Mouse (Mus musculus): ENCODE measurements around the gene Zfp961. TPM values are rescaled to one million over a fixed set of nuclear protein-coding genes. Genes with fewer than 3 reads are reported as not detected.

Zfp961 gene
- polyA plus RNA-seq, 1 experiment from 2014 or later, result 32.1 TPM

GRCm38 (mm10) chr8:71988110-71988866, 37.5 kb downstream of the Zfp961 start:
- Histone ChIP-seq H3K9me3 (replicated peaks; ENCODE audit: control insufficient read depth, low read length) (no peaks in the 10 kb centered on the region), H3K36me3 (replicated peaks; ENCODE audit: control insufficient read depth, insufficient read depth, low read depth, low read length) (no peaks in the 10 kb centered on the region), H3K9ac (replicated peaks; ENCODE audit: low read length) (peak overlapping the region; percentile 60), H3K4me2 (ENCODE audit: low read depth, low read length) (peak overlapping the region; percentile 64), H3K27ac (replicated peaks; ENCODE audit: low read depth, low read length) (no peak overlapping the region), H3K4me3 (ENCODE audit: low read depth, low read length) (peak overlapping the region; percentile 32), H3K4me1 (ENCODE audit: control insufficient read depth, insufficient read depth, low read length) (no peaks in the 10 kb centered on the region), H3K27me3 (ENCODE audit: control insufficient read depth, insufficient read depth, low read length) (no peaks in the 10 kb centered on the region)
- 8% methylated on average over 24 of the region's 24 CpGs for WGBS
- DNase-seq (ENCODE audit: low spot score) (peak; percentile 67), ATAC-seq (replicated peaks; ENCODE audit: insufficient number of reproducible peaks, low FRiP score, low TSS enrichment, low read depth) (peak; percentile 60; the same call in 1 of the 2 replicates)

GRCm38 (mm10) chr8:71988867-71989599, 38.2 kb downstream of the Zfp961 start:
- Histone ChIP-seq H3K27ac (replicated peaks; ENCODE audit: low read depth, low read length) (no peak overlapping the region), H3K4me3 (ENCODE audit: low read depth, low read length) (peak overlapping the region; percentile 32), H3K4me2 (ENCODE audit: low read depth, low read length) (peak overlapping the region; percentile 64), H3K4me1 (ENCODE audit: control insufficient read depth, insufficient read depth, low read length) (no peaks in the 10 kb centered on the region), H3K9ac (replicated peaks; ENCODE audit: low read length) (peak overlapping the region; percentile 60), H3K27me3 (ENCODE audit: control insufficient read depth, insufficient read depth, low read length) (no peaks in the 10 kb centered on the region), H3K9me3 (replicated peaks; ENCODE audit: control insufficient read depth, low read length) (no peaks in the 10 kb centered on the region), H3K36me3 (replicated peaks; ENCODE audit: control insufficient read depth, insufficient read depth, low read depth, low read length) (no peaks in the 10 kb centered on the region)
- ATAC-seq (replicated peaks; ENCODE audit: insufficient number of reproducible peaks, low FRiP score, low TSS enrichment, low read depth) (peak; percentile 53; the same call in 1 of the 2 replicates), DNase-seq (ENCODE audit: low spot score) (no peak)
- 61% methylated on average over 13 of the region's 13 CpGs for WGBS

GRCm38 (mm10) chr8:71999434-71999833, 48.6 kb downstream of the Zfp961 start:
- no peak overlapping the region for H3K27ac ChIP-seq (replicated peaks; ENCODE audit: low read depth, low read length)
- H3K9me3 ChIP-seq (replicated peaks; ENCODE audit: control insufficient read depth, low read length), result no peaks in the 10 kb centered on the region
- no peak overlapping the region for H3K4me2 ChIP-seq (ENCODE audit: low read depth, low read length)
- 93% methylated on average over 1 of the region's 1 CpGs for WGBS
- no peaks in the 10 kb centered on the region for H3K36me3 ChIP-seq (replicated peaks; ENCODE audit: control insufficient read depth, insufficient read depth, low read depth, low read length)
- no peaks in the 10 kb centered on the region for H3K27me3 ChIP-seq (ENCODE audit: control insufficient read depth, insufficient read depth, low read length)
- H3K4me3 ChIP-seq (ENCODE audit: low read depth, low read length), result no peak overlapping the region
- no peak overlapping the region for H3K9ac ChIP-seq (replicated peaks; ENCODE audit: low read length)
- DNase-seq (ENCODE audit: low spot score) (no peak), ATAC-seq (replicated peaks; ENCODE audit: insufficient number of reproducible peaks, low FRiP score, low TSS enrichment, low read depth) (no peak)
- H3K4me1 ChIP-seq (ENCODE audit: control insufficient read depth, insufficient read depth, low read length), result no peaks in the 10 kb centered on the region

GRCm38 (mm10) chr8:72000223-72000622, 49.4 kb downstream of the Zfp961 start:
- 61% methylated on average over 3 of the region's 3 CpGs for WGBS
- no peak for ATAC-seq (replicated peaks; ENCODE audit: insufficient number of reproducible peaks, low FRiP score, low TSS enrichment, low read depth)
- no peak for DNase-seq (ENCODE audit: low spot score)

GRCm38 (mm10) chr8:72002942-72003341, 52.1 kb downstream of the Zfp961 start:
- ATAC-seq (replicated peaks; ENCODE audit: insufficient number of reproducible peaks, low FRiP score, low TSS enrichment, low read depth) (no peak), DNase-seq (ENCODE audit: low spot score) (no peak)
- Histone ChIP-seq H3K27me3 (ENCODE audit: control insufficient read depth, insufficient read depth, low read length) (no peaks in the 10 kb centered on the region), H3K9me3 (replicated peaks; ENCODE audit: control insufficient read depth, low read length) (no peaks in the 10 kb centered on the region), H3K4me1 (ENCODE audit: control insufficient read depth, insufficient read depth, low read length) (no peaks in the 10 kb centered on the region), H3K36me3 (replicated peaks; ENCODE audit: control insufficient read depth, insufficient read depth, low read depth, low read length) (no peaks in the 10 kb centered on the region), H3K9ac (replicated peaks; ENCODE audit: low read length) (no peak overlapping the region), H3K4me2 (ENCODE audit: low read depth, low read length) (no peak overlapping the region), H3K4me3 (ENCODE audit: low read depth, low read length) (no peak overlapping the region), H3K27ac (replicated peaks; ENCODE audit: low read depth, low read length) (no peak overlapping the region)

More at GRCm38 (mm10) chr8:72000223-72000622, 49.4 kb downstream of the Zfp961 start:
- no peak overlapping the region for H3K4me2 ChIP-seq (ENCODE audit: low read depth, low read length)
- no peak overlapping the region for H3K9ac ChIP-seq (replicated peaks; ENCODE audit: low read length)
- H3K9me3 ChIP-seq (replicated peaks; ENCODE audit: control insufficient read depth, low read length), result no peaks in the 10 kb centered on the region
- H3K36me3 ChIP-seq (replicated peaks; ENCODE audit: control insufficient read depth, insufficient read depth, low read depth, low read length), result no peaks in the 10 kb centered on the region
- H3K27me3 ChIP-seq (ENCODE audit: control insufficient read depth, insufficient read depth, low read length), result no peaks in the 10 kb centered on the region
- no peak overlapping the region for H3K4me3 ChIP-seq (ENCODE audit: low read depth, low read length)
- H3K4me1 ChIP-seq (ENCODE audit: control insufficient read depth, insufficient read depth, low read length), result no peaks in the 10 kb centered on the region
- H3K27ac ChIP-seq (replicated peaks; ENCODE audit: low read depth, low read length), result no peak overlapping the region

GRCm38 (mm10) chr8:72005912-72006311, 55.1 kb downstream of the Zfp961 start:
- H3K9me3 ChIP-seq (replicated peaks; ENCODE audit: control insufficient read depth, low read length), result no peaks in the 10 kb centered on the region
- H3K4me3 ChIP-seq (ENCODE audit: low read depth, low read length), result no peak overlapping the region
- ATAC-seq (replicated peaks; ENCODE audit: insufficient number of reproducible peaks, low FRiP score, low TSS enrichment, low read depth), result no peak
- H3K27me3 ChIP-seq (ENCODE audit: control insufficient read depth, insufficient read depth, low read length), result no peaks in the 10 kb centered on the region
- H3K27ac ChIP-seq (replicated peaks; ENCODE audit: low read depth, low read length), result no peak overlapping the region
- H3K4me2 ChIP-seq (ENCODE audit: low read depth, low read length), result no peak overlapping the region
- H3K4me1 ChIP-seq (ENCODE audit: control insufficient read depth, insufficient read depth, low read length), result no peaks in the 10 kb centered on the region
- 75% methylated on average over 3 of the region's 3 CpGs for WGBS
- DNase-seq (ENCODE audit: low spot score), result no peak
- H3K36me3 ChIP-seq (replicated peaks; ENCODE audit: control insufficient read depth, insufficient read depth, low read depth, low read length), result no peaks in the 10 kb centered on the region
- H3K9ac ChIP-seq (replicated peaks; ENCODE audit: low read length), result no peak overlapping the region

GRCm38 (mm10) chr8:72006763-72007162, 55.9 kb downstream of the Zfp961 start:
- DNase-seq (ENCODE audit: low spot score) (no peak), ATAC-seq (replicated peaks; ENCODE audit: insufficient number of reproducible peaks, low FRiP score, low TSS enrichment, low read depth) (no peak)
- no peak overlapping the region for H3K27ac ChIP-seq (replicated peaks; ENCODE audit: low read depth, low read length)
- no peak overlapping the region for H3K9ac ChIP-seq (replicated peaks; ENCODE audit: low read length)
- H3K9me3 ChIP-seq (replicated peaks; ENCODE audit: control insufficient read depth, low read length), result no peaks in the 10 kb centered on the region
- no peak overlapping the region for H3K4me2 ChIP-seq (ENCODE audit: low read depth, low read length)
- H3K27me3 ChIP-seq (ENCODE audit: control insufficient read depth, insufficient read depth, low read length), result no peaks in the 10 kb centered on the region
- H3K4me1 ChIP-seq (ENCODE audit: control insufficient read depth, insufficient read depth, low read length), result no peaks in the 10 kb centered on the region
- H3K4me3 ChIP-seq (ENCODE audit: low read depth, low read length), result no peak overlapping the region
- H3K36me3 ChIP-seq (replicated peaks; ENCODE audit: control insufficient read depth, insufficient read depth, low read depth, low read length), result no peaks in the 10 kb centered on the region
- WGBS, result 83% methylated on average over 1 of the region's 1 CpGs

- H3K27me3 ChIP-seq (ENCODE audit: control insufficient read depth, insufficient read depth, low read length), result no peaks in the 10 kb centered on the region
- 71% methylated on average over 3 of the region's 3 CpGs for WGBS
- no peak overlapping the region for H3K4me2 ChIP-seq (ENCODE audit: low read depth, low read length)
- H3K4me1 ChIP-seq (ENCODE audit: control insufficient read depth, insufficient read depth, low read length), result no peaks in the 10 kb centered on the region
- no peaks in the 10 kb centered on the region for H3K9me3 ChIP-seq (replicated peaks; ENCODE audit: control insufficient read depth, low read length)
- no peak overlapping the region for H3K4me3 ChIP-seq (ENCODE audit: low read depth, low read length)
- H3K9ac ChIP-seq (replicated peaks; ENCODE audit: low read length), result no peak overlapping the region
- ATAC-seq (replicated peaks; ENCODE audit: insufficient number of reproducible peaks, low FRiP score, low TSS enrichment, low read depth) (no peak), DNase-seq (ENCODE audit: low spot score) (no peak)
- H3K27ac ChIP-seq (replicated peaks; ENCODE audit: low read depth, low read length), result no peak overlapping the region
- H3K36me3 ChIP-seq (replicated peaks; ENCODE audit: control insufficient read depth, insufficient read depth, low read depth, low read length), result no peaks in the 10 kb centered on the region
These were observed 57.4 kb downstream of the Zfp961 start for GRCm38 (mm10) chr8:72008134-72008641.
